Mouse (Mus musculus): ENCODE data around the gene Tent5c. TPM values are rescaled to one million over a fixed set of nuclear protein-coding genes. Genes with fewer than 3 reads are reported as not detected.

Tent5c gene
- 1.0 and 2.0 TPM in 2 replicates for polyA plus RNA-seq (2016; fragmentation: Nextera tagmentation; extraction: Ambion mirVana)

DNA sequence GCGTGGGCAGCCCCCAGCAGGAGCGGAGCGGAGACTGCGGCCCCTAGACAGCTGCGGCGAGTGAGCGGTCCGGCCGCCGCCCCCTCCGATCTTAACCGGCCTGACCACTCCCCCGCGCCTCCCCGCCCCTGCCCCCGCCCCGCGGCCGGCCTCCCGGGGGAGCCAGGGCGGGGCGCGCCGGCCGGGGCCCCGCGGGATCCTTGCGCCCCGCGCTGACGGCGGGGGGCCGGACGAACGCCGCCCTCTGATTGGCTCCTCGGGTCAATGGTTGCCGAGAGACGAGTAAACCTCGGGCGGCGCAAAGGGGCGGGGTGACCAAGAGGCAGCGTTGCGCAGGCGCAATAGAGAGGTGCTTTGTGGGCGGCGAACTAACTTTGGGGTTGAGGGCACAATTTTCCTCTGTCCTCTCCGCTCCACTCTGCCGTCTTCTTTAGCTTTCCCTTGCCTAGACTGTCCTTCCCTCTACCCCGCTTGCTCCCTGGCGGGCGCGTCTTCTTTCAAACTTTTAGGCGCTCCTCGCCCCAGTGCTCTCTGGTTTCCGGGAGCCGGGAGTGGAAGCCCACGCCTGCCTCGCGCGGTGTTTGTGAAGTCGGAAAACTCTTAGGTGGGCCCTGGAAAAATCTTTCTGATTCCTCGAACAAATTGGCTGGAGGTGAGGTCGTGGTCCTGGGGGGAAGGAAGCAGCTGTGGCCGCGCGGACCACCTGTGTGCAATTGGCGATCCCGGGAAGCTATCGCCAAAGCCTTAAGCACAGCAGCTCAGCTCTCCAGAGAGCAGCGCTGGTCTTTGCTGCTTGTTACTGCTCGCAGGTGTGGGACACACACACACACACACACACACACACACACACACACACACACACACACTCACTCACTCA is at the start of gene Tent5c:
Gene Tent5c, minus strand, starts transcription at position 192 of the 877 bp plus-strand sequence.
- Histone ChIP-seq H3K36me3 (no peaks in the 10 kb centered on the region), H3K27me3 (ENCODE audit: low read depth, poor library complexity, severe bottlenecking) (peaks cover 60% of the 10 kb centered on the region), H3K9me3 (replicated peaks) (no peaks in the 10 kb centered on the region), H3K4me3 (peak within 1 kb of the TSS; percentile 76), H3K4me1 (peaks cover 35% of the 10 kb centered on the region), H3K27ac (peak within 1 kb of the TSS; percentile 87)
- WGBS = under 1% methylated on average over 70 of the region's 73 CpGs
- peak; percentile 97 for DNase-seq (ENCODE audit: low spot score)

DNA sequence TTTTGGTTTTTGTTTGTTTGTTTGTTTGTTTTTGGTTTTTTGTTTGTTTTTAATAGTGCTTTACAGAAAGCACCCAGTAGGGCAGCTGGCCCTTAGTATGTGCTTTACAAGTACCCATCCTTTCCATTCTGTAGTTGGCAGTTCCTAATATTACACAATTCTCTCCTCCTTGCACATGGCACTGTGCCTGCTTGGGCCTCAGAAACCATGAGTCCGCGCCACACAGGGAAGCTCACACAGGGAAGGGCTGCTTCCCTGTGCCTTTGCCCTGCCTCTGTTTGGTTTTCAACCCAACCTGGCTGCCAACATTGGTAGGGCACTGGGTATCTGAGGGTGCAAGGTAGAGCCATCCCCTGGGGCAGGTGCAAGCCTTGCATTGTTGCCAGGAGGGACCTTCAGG is 47.6 kb upstream of the Tent5c start:
- no peak for DNase-seq (ENCODE audit: low spot score)
- H3K9me3 ChIP-seq (replicated peaks) = no peaks in the 10 kb centered on the region
- peaks cover 13% of the 10 kb centered on the region; the same call in 1 of the 2 replicates for H3K4me1 ChIP-seq
- no peaks in the 10 kb centered on the region for H3K27me3 ChIP-seq (ENCODE audit: low read depth, poor library complexity, severe bottlenecking)
- WGBS = 91% methylated on average over 2 of the region's 2 CpGs
- no peak overlapping the region for H3K4me3 ChIP-seq
- no peaks in the 10 kb centered on the region for H3K36me3 ChIP-seq
- no peak overlapping the region for H3K27ac ChIP-seq

DNA sequence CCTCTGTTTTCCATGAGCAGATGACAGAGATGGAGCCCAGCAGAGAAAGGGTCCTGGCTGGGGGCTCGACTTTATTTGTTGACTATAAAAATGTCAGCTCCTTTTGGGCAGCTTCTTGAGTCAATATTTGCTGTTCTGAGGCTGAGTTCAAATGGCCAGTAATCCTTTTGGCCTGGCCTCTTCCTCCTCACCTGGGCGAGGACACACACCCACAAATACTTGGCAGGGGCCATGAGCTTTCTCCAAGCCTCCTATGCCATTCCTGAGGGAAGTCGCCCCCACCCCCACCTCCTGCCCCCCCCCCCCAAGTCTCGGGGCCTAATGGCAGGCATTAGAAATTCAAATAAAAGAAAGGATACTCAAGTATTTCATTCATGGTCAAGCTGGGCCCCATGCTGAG is 46.8 kb upstream of the Tent5c start:
- Histone ChIP-seq H3K9me3 (replicated peaks) (no peaks in the 10 kb centered on the region), H3K27me3 (ENCODE audit: low read depth, poor library complexity, severe bottlenecking) (no peaks in the 10 kb centered on the region), H3K36me3 (no peaks in the 10 kb centered on the region), H3K4me3 (no peak overlapping the region), H3K27ac (no peak overlapping the region), H3K4me1 (peaks cover 13% of the 10 kb centered on the region; the same call in 1 of the 2 replicates)
- DNase-seq (ENCODE audit: low spot score) = no peak
- 67% methylated on average over 4 of the region's 4 CpGs for WGBS

DNA sequence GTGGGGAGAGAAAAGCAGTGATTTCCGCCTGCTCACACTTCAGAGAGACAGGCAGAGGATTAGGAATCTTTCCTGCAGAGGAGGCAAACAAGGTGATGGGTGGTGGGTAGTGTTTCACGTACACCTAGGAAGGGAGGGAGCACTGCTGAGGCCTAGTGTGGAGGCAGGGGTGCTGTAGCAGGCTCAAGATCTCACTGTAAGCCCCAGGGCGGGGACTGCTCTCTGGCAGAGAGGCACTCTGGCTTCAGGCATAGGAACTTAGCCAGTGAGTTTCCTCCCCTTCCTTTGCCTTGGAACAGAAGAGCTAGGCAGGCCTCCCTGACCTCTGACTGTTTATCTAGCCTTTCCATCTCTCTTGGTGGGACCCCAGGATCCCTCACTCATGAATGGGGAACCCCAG is 46.2 kb upstream of the Tent5c start:
- Histone ChIP-seq H3K9me3 (replicated peaks) (no peaks in the 10 kb centered on the region), H3K27ac (no peak overlapping the region), H3K4me3 (no peak overlapping the region), H3K36me3 (no peaks in the 10 kb centered on the region), H3K4me1 (peaks cover 13% of the 10 kb centered on the region; the same call in 1 of the 2 replicates), H3K27me3 (ENCODE audit: low read depth, poor library complexity, severe bottlenecking) (no peaks in the 10 kb centered on the region)
- WGBS = 54% methylated on average over 3 of the region's 3 CpGs
- no peak for DNase-seq (ENCODE audit: low spot score)

DNA sequence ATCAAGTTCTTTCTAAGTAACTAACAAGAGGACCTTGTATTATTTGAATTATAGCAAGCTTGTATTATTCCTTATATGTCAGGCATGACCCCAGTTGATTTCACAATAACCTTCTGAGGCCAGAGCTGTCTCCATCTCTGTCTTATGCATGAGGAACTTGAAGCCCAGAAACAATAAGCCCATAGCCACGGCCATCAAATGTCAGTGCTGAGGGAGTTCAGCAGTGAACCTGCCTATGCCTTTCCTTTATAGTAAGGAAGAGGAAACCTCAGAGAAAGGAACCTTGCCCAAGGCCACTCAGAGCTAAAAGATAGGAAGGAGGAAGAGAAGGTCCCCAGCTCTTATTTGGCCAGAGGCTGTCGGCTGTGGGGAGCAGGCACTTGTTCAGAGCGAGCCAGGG is 45.3 kb upstream of the Tent5c start:
- Histone ChIP-seq H3K4me1 (peaks cover 13% of the 10 kb centered on the region; the same call in 1 of the 2 replicates), H3K36me3 (no peaks in the 10 kb centered on the region), H3K27ac (no peak overlapping the region), H3K9me3 (replicated peaks) (no peaks in the 10 kb centered on the region), H3K4me3 (no peak overlapping the region), H3K27me3 (ENCODE audit: low read depth, poor library complexity, severe bottlenecking) (no peaks in the 10 kb centered on the region)
- DNase-seq (ENCODE audit: low spot score) = no peak
- 91% methylated on average over 3 of the region's 3 CpGs for WGBS

DNA sequence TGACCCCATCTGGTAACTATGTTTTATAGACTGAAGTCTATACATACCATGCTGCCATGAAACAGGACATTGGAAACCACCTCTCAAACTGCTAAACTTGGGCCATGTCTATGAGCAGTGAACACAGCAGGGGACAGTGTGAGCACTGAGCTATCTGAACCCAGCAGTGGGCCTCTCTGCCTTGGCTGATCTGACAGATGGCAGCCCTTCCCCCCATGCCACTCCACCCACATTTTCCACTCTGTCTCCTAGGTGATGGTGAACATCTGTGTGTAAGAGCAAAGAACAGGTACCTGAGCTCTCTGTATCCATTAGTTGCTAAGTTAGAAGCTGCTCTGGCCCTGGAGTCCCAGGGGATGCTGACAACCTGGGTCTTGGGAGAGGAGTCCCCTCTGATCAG is 44.3 kb upstream of the Tent5c start:
- DNase-seq (ENCODE audit: low spot score) = no peak
- Histone ChIP-seq H3K36me3 (no peaks in the 10 kb centered on the region), H3K4me1 (peaks cover 13% of the 10 kb centered on the region; the same call in 1 of the 2 replicates), H3K4me3 (no peak overlapping the region), H3K27ac (no peak overlapping the region), H3K27me3 (ENCODE audit: low read depth, poor library complexity, severe bottlenecking) (no peaks in the 10 kb centered on the region), H3K9me3 (replicated peaks) (no peaks in the 10 kb centered on the region)

DNA sequence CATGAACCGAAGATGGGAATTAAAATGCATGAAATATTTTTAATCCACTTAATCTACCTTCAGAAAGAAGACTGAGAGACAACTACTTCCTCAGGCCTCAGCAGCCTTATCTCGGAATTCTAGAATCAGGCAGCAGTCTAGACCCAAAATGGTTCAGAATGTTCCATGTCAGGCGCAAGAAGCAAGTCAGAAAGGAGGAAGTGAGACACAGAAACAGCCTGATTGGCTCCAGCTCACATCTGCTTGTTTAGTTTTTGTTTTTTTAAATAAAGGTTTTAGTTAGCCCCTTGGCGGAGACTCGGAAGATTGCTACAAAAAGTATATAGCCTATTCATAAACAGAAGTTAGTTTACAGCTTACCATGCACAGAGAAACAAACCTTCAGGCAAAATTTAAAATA is 41.8 kb upstream of the Tent5c start:
- peaks cover 13% of the 10 kb centered on the region; the same call in 1 of the 2 replicates for H3K4me1 ChIP-seq
- no peak overlapping the region for H3K27ac ChIP-seq
- no peaks in the 10 kb centered on the region for H3K9me3 ChIP-seq (replicated peaks)
- no peaks in the 10 kb centered on the region for H3K27me3 ChIP-seq (ENCODE audit: low read depth, poor library complexity, severe bottlenecking)
- H3K4me3 ChIP-seq = no peak overlapping the region
- H3K36me3 ChIP-seq = no peaks in the 10 kb centered on the region
- DNase-seq (ENCODE audit: low spot score) = no peak
- 94% methylated on average over 5 of the region's 5 CpGs for WGBS

DNA sequence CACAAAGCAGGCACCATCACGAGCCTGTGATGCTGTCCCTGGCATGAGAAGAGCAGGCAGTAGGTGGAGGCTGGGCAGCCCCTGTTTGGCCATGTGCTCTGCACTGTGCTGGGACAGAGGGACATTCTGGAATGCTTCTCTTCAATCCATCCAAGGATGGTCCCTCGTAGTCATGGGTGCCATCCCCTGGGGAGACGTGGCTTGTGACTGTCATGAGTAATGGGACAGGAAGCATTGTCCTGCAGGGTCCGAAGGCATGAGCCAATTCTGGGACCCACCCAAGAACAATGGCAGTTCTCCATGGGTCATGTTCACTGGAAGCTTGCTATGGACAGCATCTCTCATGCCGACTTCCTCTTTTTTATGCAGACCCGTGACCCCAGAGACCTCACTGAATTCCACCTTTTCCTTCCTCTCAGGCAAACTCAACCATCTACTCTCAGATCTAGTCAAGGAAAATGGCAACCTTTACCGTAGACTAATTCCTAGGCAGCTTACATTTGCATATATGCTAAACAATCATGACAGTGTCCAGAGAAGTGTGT is 41.2 kb upstream of the Tent5c start:
- Histone ChIP-seq H3K4me1 (peaks cover 9% of the 10 kb centered on the region; the same call in 1 of the 2 replicates), H3K27me3 (ENCODE audit: low read depth, poor library complexity, severe bottlenecking) (no peaks in the 10 kb centered on the region), H3K9me3 (replicated peaks) (no peaks in the 10 kb centered on the region), H3K4me3 (no peak overlapping the region), H3K27ac (no peak overlapping the region), H3K36me3 (no peaks in the 10 kb centered on the region)
- WGBS = 88% methylated on average over 7 of the region's 7 CpGs
- DNase-seq (ENCODE audit: low spot score) = no peak

DNA sequence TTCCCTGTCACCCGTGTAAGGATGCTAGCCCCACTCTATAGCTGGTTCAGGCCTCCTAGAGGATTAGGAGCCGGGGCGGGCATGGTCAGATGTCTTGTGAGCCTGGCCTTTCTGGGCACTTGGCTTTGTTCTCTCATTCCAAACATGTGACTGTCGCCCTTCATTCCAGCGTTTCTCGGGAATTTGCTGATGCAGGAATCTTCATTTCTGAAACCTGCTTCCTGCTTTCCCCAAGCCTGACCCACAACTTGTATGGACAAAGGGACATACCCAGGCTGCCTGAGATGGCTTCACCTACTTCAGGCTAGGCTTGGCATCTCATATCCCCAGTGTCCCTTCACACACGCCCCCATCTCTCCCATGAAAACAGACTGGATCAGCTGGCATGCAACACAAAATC is 33.5 kb upstream of the Tent5c start:
- Histone ChIP-seq H3K4me1 (no peaks in the 10 kb centered on the region), H3K9me3 (replicated peaks) (no peaks in the 10 kb centered on the region), H3K4me3 (no peak overlapping the region), H3K27me3 (ENCODE audit: low read depth, poor library complexity, severe bottlenecking) (no peaks in the 10 kb centered on the region), H3K36me3 (no peaks in the 10 kb centered on the region), H3K27ac (no peak overlapping the region)
- WGBS = 85% methylated on average over 7 of the region's 7 CpGs
- no peak for DNase-seq (ENCODE audit: low spot score)

DNA sequence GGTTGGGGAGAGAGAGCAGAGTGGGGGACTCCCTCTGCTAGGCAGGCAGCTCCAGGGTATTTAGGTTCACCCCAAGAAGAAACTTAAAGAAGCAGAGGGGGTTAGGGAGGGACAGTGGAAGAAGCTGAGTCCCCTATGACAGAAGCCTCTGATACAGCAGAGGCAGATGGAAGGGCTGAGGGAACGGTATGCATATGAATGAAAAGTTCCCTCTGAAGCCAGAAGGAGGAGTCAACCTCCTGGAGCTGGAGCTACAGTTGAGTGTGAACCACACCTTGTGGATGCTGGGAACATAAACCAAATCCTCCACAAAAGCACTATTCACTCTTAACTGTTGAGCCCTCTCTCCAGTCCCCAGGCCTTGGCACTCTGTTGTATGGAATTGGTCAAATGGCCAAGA is 32.5 kb upstream of the Tent5c start:
- no peak overlapping the region for H3K4me3 ChIP-seq
- H3K36me3 ChIP-seq = no peaks in the 10 kb centered on the region
- H3K4me1 ChIP-seq = no peaks in the 10 kb centered on the region
- 32% methylated on average over 1 of the region's 1 CpGs for WGBS
- DNase-seq (ENCODE audit: low spot score) = no peak
- H3K27me3 ChIP-seq (ENCODE audit: low read depth, poor library complexity, severe bottlenecking) = no peaks in the 10 kb centered on the region
- no peaks in the 10 kb centered on the region for H3K9me3 ChIP-seq (replicated peaks)
- H3K27ac ChIP-seq = no peak overlapping the region

DNA sequence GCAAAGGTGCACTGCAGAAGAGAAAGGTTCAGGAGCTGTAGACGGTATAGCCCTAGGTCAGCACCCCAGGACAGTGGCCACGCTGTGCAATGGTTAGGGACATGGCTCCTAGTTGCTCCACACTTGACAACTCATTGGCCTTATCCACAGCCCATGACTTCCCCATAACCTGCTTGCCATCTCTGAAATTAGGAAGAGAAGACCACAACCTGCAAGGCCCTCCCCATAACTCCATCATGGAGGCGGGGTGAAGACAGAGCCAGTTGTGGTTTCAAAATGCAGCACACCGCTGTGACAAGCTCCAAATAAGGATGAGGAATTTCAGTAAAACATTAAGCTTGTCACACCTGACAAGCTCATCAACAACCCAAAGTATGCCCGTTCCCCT is 26.6 kb upstream of the Tent5c start:
- DNase-seq (ENCODE audit: low spot score) = no peak
- Histone ChIP-seq H3K36me3 (no peaks in the 10 kb centered on the region), H3K27ac (no peak overlapping the region), H3K9me3 (replicated peaks) (no peaks in the 10 kb centered on the region), H3K4me1 (0 out of 2 replicates have a peak, but pooled peaks cover 3% of the 10 kb centered on the region), H3K4me3 (no peak overlapping the region), H3K27me3 (ENCODE audit: low read depth, poor library complexity, severe bottlenecking) (no peaks in the 10 kb centered on the region)
- 92% methylated on average over 5 of the region's 5 CpGs for WGBS

DNA sequence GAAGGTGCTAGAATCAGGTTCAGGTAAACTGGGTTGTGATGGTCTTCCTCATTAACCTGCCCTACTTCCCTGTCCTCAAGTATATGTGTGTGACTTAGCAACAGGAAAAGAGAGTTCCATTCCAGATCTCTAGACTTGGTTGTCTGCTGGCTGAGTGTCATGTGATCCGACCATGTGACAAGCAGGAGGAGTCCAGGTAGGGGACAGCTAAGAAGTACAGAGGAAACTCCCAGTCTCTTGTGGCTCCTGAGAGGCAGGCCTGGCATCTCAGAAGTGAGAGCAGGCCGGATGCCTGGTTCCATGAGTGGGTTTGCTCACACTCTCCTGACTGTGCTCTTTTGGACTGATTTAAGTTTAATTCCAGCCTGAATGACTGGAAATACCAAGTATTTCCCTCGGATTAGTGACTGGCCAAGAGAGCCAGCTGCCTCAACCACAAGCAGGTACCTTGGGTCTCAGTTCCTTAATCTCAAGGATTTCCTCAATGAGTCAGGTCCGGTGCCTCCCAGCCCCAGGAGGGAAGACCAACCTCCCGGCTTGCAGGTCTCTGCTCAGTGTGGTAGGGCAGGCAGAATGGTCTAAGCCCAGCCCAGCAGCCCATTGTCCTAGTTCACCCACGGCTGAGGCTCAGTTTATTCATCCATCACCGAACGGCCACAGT is 26.1 kb upstream of the Tent5c start:
- H3K9me3 ChIP-seq (replicated peaks) = no peaks in the 10 kb centered on the region
- no peak overlapping the region for H3K27ac ChIP-seq
- DNase-seq (ENCODE audit: low spot score) = no peak
- H3K4me1 ChIP-seq = 0 out of 2 replicates have a peak, but pooled peaks cover 3% of the 10 kb centered on the region
- H3K27me3 ChIP-seq (ENCODE audit: low read depth, poor library complexity, severe bottlenecking) = no peaks in the 10 kb centered on the region
- no peaks in the 10 kb centered on the region for H3K36me3 ChIP-seq
- no peak overlapping the region for H3K4me3 ChIP-seq
- WGBS = 86% methylated on average over 8 of the region's 8 CpGs

DNA sequence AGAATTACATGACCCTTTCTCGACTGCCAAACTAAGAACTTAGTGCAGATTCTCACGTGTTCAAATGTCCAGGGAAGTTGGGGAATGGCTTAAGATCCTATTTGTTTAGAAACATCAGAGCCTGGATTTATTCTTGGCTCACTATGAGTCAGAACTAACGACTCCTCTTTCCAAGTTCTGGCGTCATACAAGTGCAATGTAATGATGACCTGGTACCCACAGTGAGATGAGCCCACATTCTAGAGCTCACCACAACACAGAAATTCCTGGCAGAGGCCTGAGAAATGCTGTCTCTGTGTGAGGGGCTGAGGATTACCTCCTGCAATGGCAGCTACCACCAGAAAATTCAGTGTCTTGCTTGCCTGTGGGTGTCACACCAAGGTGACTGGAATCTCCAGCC is 18.1 kb upstream of the Tent5c start:
- 88% methylated on average over 4 of the region's 4 CpGs for WGBS
- no peaks in the 10 kb centered on the region for H3K36me3 ChIP-seq

More for the DNA sequence above, 18.1 kb upstream of the Tent5c start:
- Histone ChIP-seq H3K27ac (no peak overlapping the region), H3K9me3 (replicated peaks) (no peaks in the 10 kb centered on the region), H3K27me3 (ENCODE audit: low read depth, poor library complexity, severe bottlenecking) (no peaks in the 10 kb centered on the region), H3K4me1 (peaks cover 6% of the 10 kb centered on the region; the same call in 1 of the 2 replicates), H3K4me3 (no peak overlapping the region)
- no peak for DNase-seq (ENCODE audit: low spot score)

Data from limb, embryonic 10.5 days (tissue).